ENCODE assay signal across 9 mouse cellular contexts in genomic region chr2:63819440-63819839, GRCm38 (mm10).
DNase-seq lines count a peak whose midpoint lies in the region; ATAC-seq and TF ChIP-seq lines count a peak whose summit lies in the region.
"Had no signal": no experiment of that assay in that cellular context is flagged by ENCODE, and none has a peak within 500 bp of the region (broad histone marks: within the 10 kb centered on the region; RNA-seq: fewer than 3 reads in every experiment).

No protein-coding gene starts in this region.

- no peaks in the 10 kb centered on the region; the same call in 1 of the 2 replicates for H3K4me1 ChIP-seq in heart, embryonic 15.5 days (replicated peaks)
- no peaks in the 10 kb centered on the region for H3K4me1 ChIP-seq in heart, adult 2 months (ENCODE audit: control insufficient read depth, insufficient read depth, low read length)
- no peaks in the 10 kb centered on the region for H3K4me1 ChIP-seq in forebrain, embryonic 14.5 days (ENCODE audit: control insufficient read depth, insufficient read depth, low read length)
- H3K4me1 ChIP-seq in midbrain, embryonic 15.5 days, result peaks cover 6% of the 10 kb centered on the region; the same call in 1 of the 2 replicates
- H3K4me1 ChIP-seq in lung, postnatal 0 days (ENCODE audit: insufficient read depth, low read depth, low read length), result no peaks in the 10 kb centered on the region

- no peaks in the 10 kb centered on the region for H3K27me3 ChIP-seq in heart, embryonic 15.5 days
- no peaks in the 10 kb centered on the region for H3K27me3 ChIP-seq in heart, adult 2 months (ENCODE audit: control insufficient read depth, insufficient read depth, low read length)
- no peaks in the 10 kb centered on the region for H3K27me3 ChIP-seq in forebrain, embryonic 14.5 days (replicated peaks; ENCODE audit: control insufficient read depth, insufficient read depth, low read length)
- H3K27me3 ChIP-seq in midbrain, embryonic 15.5 days (replicated peaks), result no peaks in the 10 kb centered on the region
- H3K27me3 ChIP-seq in lung, postnatal 0 days (replicated peaks; ENCODE audit: insufficient read depth, low read length), result no peaks in the 10 kb centered on the region

- WGBS in heart, embryonic 15.5 days, result 11% methylated on average over 8 of the region's 8 CpGs
- WGBS in heart, adult 2 months, result 7% methylated on average over 8 of the region's 8 CpGs
- WGBS in forebrain, embryonic 14.5 days, result 7% methylated on average over 8 of the region's 8 CpGs
- WGBS in midbrain, embryonic 15.5 days, result 16% methylated on average over 8 of the region's 8 CpGs
- WGBS in lung, postnatal 0 days, result 19% methylated on average over 8 of the region's 8 CpGs

- TF ChIP-seq EP300 in heart, adult 2 months (IDR thresholded peaks at IDR 0.05; ENCODE audit: insufficient read depth, low read depth, low read length), result no peak
- TF ChIP-seq EP300 in lung, postnatal 0 days (IDR thresholded peaks at IDR 0.05), result no peak

- H3K4me3 ChIP-seq in heart, embryonic 15.5 days, result 0 out of 2 replicates have a peak overlapping the region, but pooled peaks have one; percentile 18
- H3K4me3 ChIP-seq in heart, adult 2 months, result no peak overlapping the region
- H3K4me3 ChIP-seq in forebrain, embryonic 14.5 days (ENCODE audit: low read depth, low read length), result no peak overlapping the region
- no peak overlapping the region for H3K4me3 ChIP-seq in midbrain, embryonic 15.5 days
- no peak overlapping the region for H3K4me3 ChIP-seq in lung, postnatal 0 days (ENCODE audit: low read depth, low read length)

- no peaks in the 10 kb centered on the region for H3K9me3 ChIP-seq in heart, embryonic 15.5 days (replicated peaks)
- no peaks in the 10 kb centered on the region for H3K9me3 ChIP-seq in forebrain, embryonic 14.5 days (replicated peaks; ENCODE audit: control insufficient read depth, low read length)
- H3K9me3 ChIP-seq in midbrain, embryonic 15.5 days, result no peaks in the 10 kb centered on the region
- H3K9me3 ChIP-seq in lung, postnatal 0 days (ENCODE audit: low read length), result no peaks in the 10 kb centered on the region

- TF ChIP-seq CTCF in heart, adult 2 months (IDR thresholded peaks at IDR 0.05), result no peak
- no peak for TF ChIP-seq CTCF in brain, embryonic 14.5 days (IDR thresholded peaks at IDR 0.05; ENCODE audit: borderline replicate concordance, extremely low read depth, insufficient read depth, insufficient read length)
- no peak for TF ChIP-seq CTCF in lung, postnatal 0 days (IDR thresholded peaks at IDR 0.05)

- H3K27ac ChIP-seq in heart, embryonic 15.5 days, result no peak overlapping the region
- H3K27ac ChIP-seq in heart, adult 2 months, result no peak overlapping the region
- no peak overlapping the region for H3K27ac ChIP-seq in forebrain, embryonic 14.5 days (ENCODE audit: low read depth, low read length)
- no peak overlapping the region for H3K27ac ChIP-seq in midbrain, embryonic 15.5 days
- H3K27ac ChIP-seq in lung, postnatal 0 days (ENCODE audit: low read length), result no peak overlapping the region

- peak overlapping the region; percentile 49 for H3K4me2 ChIP-seq in heart, embryonic 15.5 days
- H3K4me2 ChIP-seq in forebrain, embryonic 14.5 days (ENCODE audit: low read length), result peak overlapping the region; percentile 12; the same call in 1 of the 2 replicates
- peak overlapping the region; percentile 28; the same call in 1 of the 2 replicates for H3K4me2 ChIP-seq in midbrain, embryonic 15.5 days
- H3K4me2 ChIP-seq in lung, postnatal 0 days (replicated peaks; ENCODE audit: low read depth, low read length), result no peak overlapping the region

- no peak for DNase-seq in heart, adult 2 months
- peak; percentile 59 for DNase-seq in brain, embryonic 14.5 days (ENCODE audit: low read depth)
- peak; percentile 27 for DNase-seq in forebrain, embryonic 14.5 days (ENCODE audit: low spot score)
- no peak for DNase-seq in lung, postnatal 0 days (ENCODE audit: low spot score)
- no peak for DNase-seq in right cerebral cortex, adult 2 months (ENCODE audit: low spot score in 2 of 2)
- DNase-seq in gastrocnemius, postnatal 36 days, result no peak
- DNase-seq: right cerebral cortex, postnatal 4 days had no signal

- intact Hi-C loops in heart, adult 2 months (cut with DNase I), result no loop called here
- intact Hi-C loops in gastrocnemius, postnatal 36 days (cut with DNase I), result no loop called here

- no peak overlapping the region for H3K9ac ChIP-seq in heart, embryonic 15.5 days
- H3K9ac ChIP-seq in heart, adult 2 months (ENCODE audit: low read depth, low read length), result no peak overlapping the region
- H3K9ac ChIP-seq in forebrain, embryonic 14.5 days (ENCODE audit: low read length), result no peak overlapping the region
- no peak overlapping the region for H3K9ac ChIP-seq in midbrain, embryonic 15.5 days
- no peak overlapping the region for H3K9ac ChIP-seq in lung, postnatal 0 days (replicated peaks; ENCODE audit: low read depth)

- H3K79me2 ChIP-seq in heart, adult 2 months (replicated peaks; ENCODE audit: control insufficient read depth, insufficient read depth, low read length), result no peaks in the 10 kb centered on the region

- H3K36me3 ChIP-seq in heart, embryonic 15.5 days, result no peaks in the 10 kb centered on the region
- H3K36me3 ChIP-seq in heart, adult 2 months (ENCODE audit: control insufficient read depth, insufficient read depth, low read length), result no peaks in the 10 kb centered on the region
- no peaks in the 10 kb centered on the region for H3K36me3 ChIP-seq in forebrain, embryonic 14.5 days (ENCODE audit: control insufficient read depth, insufficient read depth, low read length)
- H3K36me3 ChIP-seq in midbrain, embryonic 15.5 days (replicated peaks), result no peaks in the 10 kb centered on the region
- H3K36me3 ChIP-seq in lung, postnatal 0 days (ENCODE audit: insufficient read depth, low read length), result no peaks in the 10 kb centered on the region

- ATAC-seq in heart, embryonic 15.5 days (replicated peaks; ENCODE audit: insufficient number of reproducible peaks, insufficient read depth, low FRiP score, low read depth), result no peak
- peak; percentile 42; the same call in 1 of the 2 replicates for ATAC-seq in forebrain, embryonic 14.5 days
- ATAC-seq in midbrain, embryonic 15.5 days (replicated peaks), result peak; percentile 56
- ATAC-seq in lung, postnatal 0 days, result no peak

- no peak for TF ChIP-seq POLR2A in heart, adult 2 months (IDR thresholded peaks at IDR 0.05; ENCODE audit: insufficient read depth, low read depth, low read length)
- TF ChIP-seq POLR2A in brain, embryonic 14.5 days (IDR thresholded peaks at IDR 0.05; ENCODE audit: borderline replicate concordance, extremely low read depth, insufficient read depth, insufficient read length, poor library complexity, severe bottlenecking), result no peak

Comparison
In these comparisons a context has a peak if more than half of its experiments do, and no peak if none do; other contexts are left out.
1. ATAC-seq: peak in forebrain, embryonic 14.5 days (single experiment) and midbrain, embryonic 15.5 days (single experiment); none in heart, embryonic 15.5 days (single experiment) and lung, postnatal 0 days (single experiment).
2. DNase-seq: peak in brain, embryonic 14.5 days (single experiment) and forebrain, embryonic 14.5 days (single experiment); none in heart, adult 2 months (0 of 2), lung, postnatal 0 days (single experiment), right cerebral cortex, adult 2 months (0 of 2) and gastrocnemius, postnatal 36 days (0 of 2).